Mouse (Mus musculus): ENCODE results near the gene Slc1a4. TPM values are rescaled to one million over a fixed set of nuclear protein-coding genes. Genes with fewer than 3 reads are reported as not detected.

Gene Slc1a4
- polyA plus RNA-seq, 1 experiment from 2014 or later = 11.2 TPM

GRCm38 (mm10) chr11:20343952-20344351 is 11.4 kb upstream of the Slc1a4 start:
- WGBS (ENCODE audit: insufficient replicate concordance) = 78% methylated on average over 4 of the region's 4 CpGs
- Histone ChIP-seq H3K4me2 (no peak overlapping the region), H3K4me3 (no peak overlapping the region), H3K27me3 (replicated peaks) (no peaks in the 10 kb centered on the region), H3K36me3 (no peaks in the 10 kb centered on the region), H3K27ac (no peak overlapping the region), H3K9ac (no peak overlapping the region), H3K9me3 (replicated peaks) (no peaks in the 10 kb centered on the region), H3K4me1 (peaks cover 4% of the 10 kb centered on the region; the same call in 1 of the 2 replicates)
- ATAC-seq = no peak

DNA sequence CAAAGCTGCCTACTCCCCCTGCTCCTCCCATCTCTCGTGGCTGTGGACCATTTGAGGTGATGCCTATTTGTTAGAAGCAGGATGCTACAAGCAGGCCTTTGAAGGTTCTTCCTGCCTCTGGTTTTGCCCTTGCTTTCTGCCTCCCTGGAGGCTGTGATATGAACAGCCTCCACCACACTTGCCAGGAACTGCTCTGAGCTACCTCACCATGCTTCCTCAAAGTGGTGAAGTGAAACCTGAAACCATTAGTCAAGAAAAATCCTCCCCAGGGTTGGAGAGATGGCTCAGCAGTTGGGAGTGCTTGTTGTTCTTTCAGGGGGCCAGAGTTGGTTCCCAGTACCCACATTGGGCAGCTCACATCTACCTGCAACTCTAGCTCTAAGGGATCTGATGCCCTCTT is 9.1 kb upstream of the Slc1a4 start:
- no peaks in the 10 kb centered on the region for H3K9me3 ChIP-seq (replicated peaks)
- no peak overlapping the region for H3K9ac ChIP-seq
- peaks cover 9% of the 10 kb centered on the region for H3K4me1 ChIP-seq
- WGBS (ENCODE audit: insufficient replicate concordance) = 40% methylated on average over 1 of the region's 1 CpGs
- H3K27me3 ChIP-seq (replicated peaks) = no peaks in the 10 kb centered on the region
- no peak overlapping the region for H3K4me3 ChIP-seq
- H3K27ac ChIP-seq = no peak overlapping the region
- no peak overlapping the region for H3K4me2 ChIP-seq
- no peak for ATAC-seq
- H3K36me3 ChIP-seq = no peaks in the 10 kb centered on the region

DNA sequence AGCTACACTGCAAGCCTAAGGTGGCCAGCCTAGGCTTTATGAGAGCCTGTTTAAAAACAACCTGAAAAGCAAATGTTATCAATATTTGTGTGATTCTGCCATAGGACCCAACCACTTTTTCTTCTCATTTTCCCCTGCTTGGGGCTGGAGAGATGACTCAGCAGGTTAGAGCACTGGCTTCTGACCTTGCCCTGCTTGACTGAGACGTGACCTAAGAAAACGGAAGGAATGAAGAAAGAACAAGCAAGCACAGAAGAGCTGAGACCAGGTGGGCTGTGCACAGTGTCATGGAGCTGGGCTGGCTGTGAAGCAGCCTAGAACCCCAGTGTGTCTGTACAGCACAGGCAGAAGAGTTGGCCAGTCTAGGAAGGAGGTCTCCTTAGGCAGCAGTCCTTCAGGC is 6.2 kb upstream of the Slc1a4 start:
- no peak overlapping the region for H3K9ac ChIP-seq
- H3K4me3 ChIP-seq = no peak overlapping the region
- H3K27ac ChIP-seq = no peak overlapping the region
- H3K9me3 ChIP-seq (replicated peaks) = no peaks in the 10 kb centered on the region
- peaks cover 12% of the 10 kb centered on the region for H3K4me1 ChIP-seq
- no peak for ATAC-seq
- no peaks in the 10 kb centered on the region for H3K27me3 ChIP-seq (replicated peaks)
- no peaks in the 10 kb centered on the region for H3K36me3 ChIP-seq
- H3K4me2 ChIP-seq = no peak overlapping the region
- 34% methylated on average over 2 of the region's 2 CpGs for WGBS (ENCODE audit: insufficient replicate concordance)

DNA sequence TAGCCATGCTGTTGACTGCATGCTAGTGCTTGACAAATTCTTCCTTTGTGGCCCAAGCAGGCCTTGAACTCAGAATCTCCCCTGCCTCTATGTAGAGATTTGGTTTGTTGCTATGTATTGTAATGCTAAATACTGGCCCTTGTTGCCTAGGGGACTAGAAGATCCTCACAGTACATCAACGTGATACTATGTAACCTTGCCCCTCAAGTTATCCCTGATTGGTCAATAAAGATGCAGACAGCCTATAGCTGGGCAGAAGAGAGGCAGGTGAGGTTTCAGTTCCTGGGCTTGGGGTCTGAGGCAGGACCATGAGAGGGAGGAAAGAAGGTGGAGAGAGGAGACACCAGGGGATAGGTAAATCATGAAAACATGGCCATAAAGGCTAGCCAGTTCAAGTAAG is 1.8 kb upstream of the Slc1a4 start:
- H3K36me3 ChIP-seq = no peaks in the 10 kb centered on the region
- H3K9me3 ChIP-seq (replicated peaks) = no peaks in the 10 kb centered on the region
- 0 out of 2 replicates have a peak overlapping the region, but pooled peaks have one; percentile 99 for H3K4me2 ChIP-seq
- no peak for ATAC-seq
- H3K27me3 ChIP-seq (replicated peaks) = no peaks in the 10 kb centered on the region
- H3K4me3 ChIP-seq = no peak overlapping the region
- H3K27ac ChIP-seq = no peak overlapping the region
- H3K4me1 ChIP-seq = peaks cover 44% of the 10 kb centered on the region
- H3K9ac ChIP-seq = no peak overlapping the region
- WGBS (ENCODE audit: insufficient replicate concordance) = 35% methylated on average over 1 of the region's 1 CpGs

DNA sequence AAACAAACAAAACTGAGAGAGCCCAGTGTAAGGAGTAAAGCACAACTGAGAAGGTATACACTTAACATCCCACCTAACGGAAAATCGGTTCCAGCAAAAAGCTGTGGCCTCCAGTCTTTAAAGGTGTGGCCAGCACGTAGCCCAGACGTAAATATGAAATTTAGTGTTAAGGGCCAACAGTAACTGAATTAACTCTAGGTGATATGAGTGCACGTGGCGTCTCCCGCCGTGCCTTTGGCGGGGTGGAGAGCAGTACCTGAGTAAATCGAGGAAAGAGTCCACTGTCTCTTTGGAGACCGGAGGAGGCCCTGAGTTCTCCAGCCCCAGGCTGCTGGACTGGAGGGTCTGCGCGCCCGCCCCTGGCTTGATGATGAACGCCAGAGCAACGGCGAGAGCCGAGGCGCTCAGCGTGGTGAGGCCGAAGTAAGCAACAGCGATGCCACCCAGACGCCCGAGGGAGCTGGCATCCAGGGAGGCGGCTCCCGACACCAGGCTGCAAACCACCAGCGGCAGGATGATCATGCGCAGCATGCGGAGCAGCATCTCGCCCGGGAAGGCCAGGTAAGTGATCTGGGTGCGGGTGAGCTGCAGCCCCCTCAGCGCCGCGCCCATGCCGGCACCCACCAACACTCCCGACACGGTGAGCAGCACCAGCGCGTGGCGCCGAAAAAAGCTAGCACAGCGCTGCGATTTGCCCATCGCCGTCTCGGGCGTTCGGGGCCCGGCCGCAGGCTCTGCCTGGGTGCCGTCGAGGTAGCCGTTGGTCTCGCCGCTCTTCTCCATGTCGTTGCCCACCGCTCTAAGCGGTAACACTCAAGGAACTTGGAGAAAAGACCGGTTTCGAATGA is 599 bp downstream of the Slc1a4 start:
- peak overlapping the region; percentile 81 for H3K4me3 ChIP-seq
- H3K4me2 ChIP-seq = peak overlapping the region; percentile 99
- peaks cover 5% of the 10 kb centered on the region for H3K36me3 ChIP-seq
- peak; percentile 9 for ATAC-seq
- H3K27ac ChIP-seq = peak overlapping the region; percentile 96
- H3K27me3 ChIP-seq (replicated peaks) = no peaks in the 10 kb centered on the region
- H3K9me3 ChIP-seq (replicated peaks) = no peaks in the 10 kb centered on the region
- peak overlapping the region; percentile 92 for H3K9ac ChIP-seq
- H3K4me1 ChIP-seq = peaks cover 49% of the 10 kb centered on the region
- WGBS (ENCODE audit: insufficient replicate concordance) = 2% methylated on average over 60 of the region's 61 CpGs

DNA sequence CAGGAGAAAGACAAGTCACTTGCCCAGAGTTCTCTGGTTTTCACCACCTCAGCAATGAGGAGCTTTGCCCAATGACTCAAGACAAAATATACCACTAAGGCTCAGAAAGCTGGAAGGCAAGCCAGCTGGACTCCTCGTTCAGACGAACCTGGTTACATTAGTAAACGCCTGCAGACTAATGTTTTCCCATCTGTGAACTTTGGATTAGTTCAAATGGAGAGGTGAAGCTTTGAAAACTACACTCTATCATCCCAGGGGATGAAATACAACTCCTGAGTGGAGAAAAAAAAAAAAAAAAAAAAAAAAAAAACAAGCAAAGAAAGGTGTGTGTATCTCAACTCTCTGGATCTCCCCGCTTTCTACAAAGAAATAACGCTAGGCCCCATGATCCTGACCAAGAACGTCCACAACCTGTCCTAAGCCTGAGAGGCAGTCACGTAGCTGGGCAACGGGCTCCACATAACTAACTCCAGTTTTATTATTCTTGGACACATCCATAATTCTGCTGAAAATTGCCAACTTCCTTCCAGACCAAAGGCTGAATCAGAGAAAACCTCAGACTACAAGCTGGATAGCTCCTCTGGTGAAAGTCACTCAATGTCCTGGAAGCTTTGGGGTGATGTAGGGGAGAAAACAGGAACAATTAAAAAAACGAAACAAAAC is 1.4 kb downstream of the Slc1a4 start:
- Histone ChIP-seq H3K4me1 (peaks cover 56% of the 10 kb centered on the region), H3K4me2 (peak overlapping the region; percentile 99), H3K9me3 (replicated peaks) (no peaks in the 10 kb centered on the region), H3K36me3 (peaks cover 5% of the 10 kb centered on the region), H3K27ac (peak overlapping the region; percentile 96; the same call in 1 of the 2 replicates), H3K9ac (peak overlapping the region; percentile 92), H3K4me3 (peak overlapping the region; percentile 81), H3K27me3 (replicated peaks) (no peaks in the 10 kb centered on the region)
- ATAC-seq = no peak
- WGBS (ENCODE audit: insufficient replicate concordance) = 51% methylated on average over 9 of the region's 9 CpGs

DNA sequence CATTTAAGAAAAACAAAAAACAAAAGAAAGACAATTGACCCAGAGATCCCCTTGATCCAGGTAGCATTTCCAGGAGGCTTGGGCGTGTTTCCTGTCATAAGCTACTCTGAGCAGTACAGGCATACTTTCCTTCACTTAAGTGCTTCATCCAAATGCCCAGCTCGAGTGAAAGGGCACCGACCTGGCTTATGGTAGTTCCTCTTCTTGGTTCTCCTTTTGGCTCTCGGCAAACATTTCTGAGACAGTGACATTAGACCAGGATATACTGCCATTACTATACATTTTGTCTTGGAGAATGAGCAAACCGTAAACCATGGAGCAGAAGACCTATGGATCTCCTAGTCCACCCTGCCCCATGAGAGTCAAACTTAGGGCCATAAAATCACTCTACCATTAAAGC is 2.8 kb downstream of the Slc1a4 start:
- WGBS (ENCODE audit: insufficient replicate concordance) = 67% methylated on average over 5 of the region's 5 CpGs
- Histone ChIP-seq H3K9ac (no peak overlapping the region), H3K27ac (no peak overlapping the region), H3K36me3 (peaks cover 5% of the 10 kb centered on the region), H3K27me3 (replicated peaks) (no peaks in the 10 kb centered on the region), H3K4me2 (peak overlapping the region; percentile 99), H3K4me1 (peaks cover 71% of the 10 kb centered on the region), H3K9me3 (replicated peaks) (no peaks in the 10 kb centered on the region), H3K4me3 (peak overlapping the region; percentile 81)
- no peak for ATAC-seq

DNA sequence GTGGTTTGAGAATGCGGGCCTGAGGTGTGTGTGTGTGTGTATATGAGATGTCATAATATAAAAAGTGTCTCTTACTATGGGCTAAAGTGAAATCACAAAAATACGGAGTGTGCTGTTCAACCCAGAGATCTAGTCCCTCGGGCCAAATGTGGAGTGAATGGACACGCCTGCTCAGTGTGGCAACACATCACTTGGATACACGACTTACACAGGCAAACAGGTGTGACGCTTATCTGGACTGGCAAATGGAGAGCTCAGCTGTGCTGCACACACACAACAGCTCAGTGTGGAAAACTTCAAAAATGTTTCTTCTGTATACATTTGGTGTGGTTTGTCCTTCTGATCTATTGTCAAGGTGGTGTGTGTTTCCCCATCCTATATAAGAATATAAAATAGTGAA is 3.7 kb downstream of the Slc1a4 start:
- Histone ChIP-seq H3K4me3 (no peak overlapping the region), H3K27me3 (replicated peaks) (no peaks in the 10 kb centered on the region), H3K4me2 (no peak overlapping the region), H3K9ac (0 out of 2 replicates have a peak overlapping the region, but pooled peaks have one; percentile 7), H3K27ac (no peak overlapping the region), H3K9me3 (replicated peaks) (no peaks in the 10 kb centered on the region), H3K4me1 (peaks cover 72% of the 10 kb centered on the region), H3K36me3 (peaks cover 5% of the 10 kb centered on the region)
- ATAC-seq = no peak
- WGBS (ENCODE audit: insufficient replicate concordance) = 73% methylated on average over 6 of the region's 6 CpGs

GRCm38 (mm10) chr11:20326328-20326995 is 6.1 kb downstream of the Slc1a4 start:
- WGBS (ENCODE audit: insufficient replicate concordance) = 79% methylated on average over 11 of the region's 11 CpGs
- Histone ChIP-seq H3K27ac (peak overlapping the region; percentile 79), H3K4me2 (peak overlapping the region; percentile 44; the same call in 1 of the 2 replicates), H3K4me1 (peaks cover 61% of the 10 kb centered on the region), H3K27me3 (replicated peaks) (no peaks in the 10 kb centered on the region), H3K9ac (no peak overlapping the region), H3K36me3 (peaks cover 5% of the 10 kb centered on the region), H3K4me3 (no peak overlapping the region), H3K9me3 (replicated peaks) (no peaks in the 10 kb centered on the region)
- no peak for ATAC-seq

- H3K4me3 ChIP-seq = no peak overlapping the region
- H3K36me3 ChIP-seq = peaks cover 5% of the 10 kb centered on the region
- peaks cover 48% of the 10 kb centered on the region for H3K4me1 ChIP-seq
- H3K27ac ChIP-seq = peak overlapping the region; percentile 79
- peak; percentile 63 for ATAC-seq
- no peaks in the 10 kb centered on the region for H3K9me3 ChIP-seq (replicated peaks)
- 60% methylated on average over 9 of the region's 9 CpGs for WGBS (ENCODE audit: insufficient replicate concordance)
- no peaks in the 10 kb centered on the region for H3K27me3 ChIP-seq (replicated peaks)
- peak overlapping the region; percentile 44 for H3K4me2 ChIP-seq
- no peak overlapping the region for H3K9ac ChIP-seq
Measured at GRCm38 (mm10) chr11:20325073-20325694, 7.3 kb downstream of the Slc1a4 start.

DNA sequence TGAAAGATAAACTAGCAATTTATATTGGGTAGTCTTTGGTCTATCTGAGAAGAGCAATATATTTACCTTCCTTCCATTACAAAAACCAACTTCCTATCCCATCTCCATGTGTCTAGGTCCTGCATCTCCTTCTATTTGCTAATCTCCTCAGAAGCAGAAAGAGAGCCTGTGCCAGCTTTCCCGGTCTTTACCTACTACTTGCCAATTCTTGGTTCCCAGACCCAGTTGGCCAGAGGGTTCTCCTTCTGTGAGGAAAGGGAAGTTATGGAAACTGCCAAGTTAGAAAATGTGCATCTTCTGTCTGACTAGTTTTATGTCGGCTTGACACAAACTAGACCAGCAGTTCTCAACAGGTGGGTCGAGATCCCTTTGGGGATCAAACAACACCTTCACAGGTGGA is 8.5 kb downstream of the Slc1a4 start:
- no peak for ATAC-seq
- no peak overlapping the region for H3K4me3 ChIP-seq
- H3K36me3 ChIP-seq = peaks cover 5% of the 10 kb centered on the region
- H3K4me1 ChIP-seq = peaks cover 36% of the 10 kb centered on the region
- H3K4me2 ChIP-seq = no peak overlapping the region
- no peak overlapping the region for H3K9ac ChIP-seq
- 81% methylated on average over 3 of the region's 3 CpGs for WGBS (ENCODE audit: insufficient replicate concordance)
- H3K27me3 ChIP-seq (replicated peaks) = no peaks in the 10 kb centered on the region
- no peak overlapping the region for H3K27ac ChIP-seq
- no peaks in the 10 kb centered on the region for H3K9me3 ChIP-seq (replicated peaks)

Data from liver, embryonic 12.5 days (tissue).